Mouse (Mus musculus) frontal cortex, adult 2 months (tissue): ENCODE data around the gene Aldh3b2. TPM values are rescaled to one million over a fixed set of nuclear protein-coding genes. Genes with fewer than 3 reads are reported as not detected.
A peak's percentile ranks its signal among the peaks of the same experiment; 100 is the strongest.
"Not testable (repeated sequence)": the region's sequence is repeated elsewhere in the genome, so short reads cannot be mapped to it uniquely, and the experiment has no call there.

Experiments
- DNase-seq, 2 experiments: peaks; one replicate each; pipeline ENCODE4 v3.0.0; 2022; ENCODE audit warnings: low spot score in 1 of 2; ENCODE audit errors: extremely low spot score in 1 of 2
- polyA plus RNA-seq: library from polyadenylated mRNA; depleted of rRNA; stranded (reverse); fragments of >200 nt; gene quantifications from 2 replicates; pipeline ENCODE4 v1.2.3, GENCODE M21; 2012

Gene Aldh3b2
- polyA plus RNA-seq, 1 experiment = 3.5 TPM

- DNase-seq = peak in 1 of 2 experiments; percentile 88
Measured at GRCm38 (mm10) chr19:3946715-3947114, 25.4 kb upstream of the Aldh3b2 start.

DNA sequence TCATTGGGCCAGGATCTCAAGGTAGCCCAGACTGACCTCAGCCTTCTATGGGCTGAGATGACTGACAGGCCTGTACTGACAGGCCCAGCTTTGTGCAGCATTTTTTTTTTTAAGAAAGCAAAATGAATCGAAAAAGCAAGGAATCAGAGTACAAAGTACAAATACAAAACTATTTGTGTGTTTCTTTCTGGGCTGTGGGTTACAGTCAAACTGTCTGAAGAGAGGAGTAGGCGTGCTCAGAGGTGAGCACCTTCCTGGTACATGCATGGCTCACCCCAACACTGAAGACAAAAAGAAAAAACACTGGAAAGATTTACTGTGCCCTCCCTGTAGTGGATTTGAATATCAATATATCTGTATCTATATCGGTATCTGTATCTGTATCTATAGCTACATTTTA, 24.3 kb upstream of the Aldh3b2 start:
- no peak for DNase-seq

DNA sequence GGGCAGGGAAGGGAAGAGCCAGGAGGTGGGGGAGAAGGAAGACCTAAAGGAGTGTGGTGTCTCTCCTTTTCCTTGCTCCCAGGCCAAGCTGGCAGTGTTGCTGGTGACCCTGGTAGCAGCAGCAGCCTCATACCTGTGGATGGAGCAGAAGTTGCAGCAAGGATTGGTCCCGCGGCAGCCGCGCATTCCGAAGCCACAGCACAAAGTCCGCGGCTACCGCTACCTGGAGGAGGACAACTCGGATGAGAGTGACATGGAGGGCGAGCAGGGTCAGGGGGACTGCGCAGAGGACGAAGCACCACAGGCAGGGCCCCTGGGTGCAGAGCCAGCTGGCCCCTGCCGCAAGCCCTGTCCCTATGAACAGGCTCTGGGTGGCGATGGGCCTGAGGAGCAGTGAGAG, 23.6 kb upstream of the Aldh3b2 start:
- no peak for DNase-seq

DNA sequence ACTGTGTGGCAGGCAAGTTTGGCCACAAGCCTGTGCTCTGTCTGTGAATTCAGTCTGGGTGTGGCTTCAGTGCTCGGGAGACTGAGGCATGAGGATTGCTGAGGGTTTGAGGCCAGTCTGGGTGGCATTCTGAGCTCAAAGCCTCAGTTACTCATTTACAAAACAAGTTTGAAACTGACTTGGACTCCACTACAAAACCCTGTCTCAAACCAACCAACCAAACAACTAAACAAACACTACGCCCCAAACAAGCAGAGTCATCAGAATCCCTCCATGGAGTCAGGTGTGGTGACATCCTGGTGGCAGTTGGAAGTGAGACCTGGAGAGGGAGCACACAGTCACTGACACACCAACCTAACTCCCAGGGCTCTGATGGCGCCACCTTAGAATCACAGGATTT, 21.8 kb upstream of the Aldh3b2 start:
- DNase-seq = no peak

DNA sequence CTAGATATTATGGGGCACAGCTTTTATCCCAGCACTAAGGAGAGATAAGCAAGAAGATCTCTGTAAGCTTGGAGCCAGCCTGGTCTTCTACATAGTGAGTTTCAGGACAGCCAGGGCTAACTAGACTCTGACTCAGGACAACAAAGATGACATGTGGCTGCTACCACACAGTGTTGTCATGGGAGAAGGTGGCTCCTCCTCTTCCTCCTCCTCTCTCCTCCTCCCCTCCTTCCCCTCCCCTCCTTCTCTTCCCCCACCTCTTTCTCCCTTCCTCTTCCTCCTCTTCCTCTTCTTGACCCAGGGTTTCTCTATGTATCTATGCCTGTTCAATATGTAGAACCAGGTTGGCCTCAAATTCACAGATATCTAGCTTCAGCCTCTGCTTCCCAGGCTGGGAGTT, 20.7 kb upstream of the Aldh3b2 start:
- DNase-seq = no peak

- no peak for DNase-seq
Measured at GRCm38 (mm10) chr19:3952099-3952498, 20.0 kb upstream of the Aldh3b2 start.

GRCm38 (mm10) chr19:3955033-3955432, 17.1 kb upstream of the Aldh3b2 start:
- no peak for DNase-seq

DNA sequence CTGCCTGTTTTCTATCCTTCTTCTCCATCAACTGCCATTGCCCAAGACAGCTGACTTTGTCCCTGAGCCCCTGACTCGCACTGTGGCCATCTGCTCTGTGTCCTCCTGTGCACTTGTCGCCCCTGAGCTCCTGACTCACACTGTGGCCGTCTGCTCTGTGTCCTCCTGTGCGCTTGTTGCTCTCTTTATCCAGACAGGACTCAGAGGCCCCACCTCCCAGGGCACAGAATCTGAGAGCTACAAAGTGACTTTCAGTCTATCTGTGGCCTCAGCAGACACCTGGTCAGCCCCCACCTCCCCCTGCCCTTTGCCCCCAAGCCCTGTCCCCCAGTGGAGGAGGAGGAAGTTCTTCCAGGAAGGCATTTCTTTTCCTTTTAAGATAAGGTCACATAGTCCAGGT, 16.3 kb upstream of the Aldh3b2 start:
- DNase-seq = no peak

DNA sequence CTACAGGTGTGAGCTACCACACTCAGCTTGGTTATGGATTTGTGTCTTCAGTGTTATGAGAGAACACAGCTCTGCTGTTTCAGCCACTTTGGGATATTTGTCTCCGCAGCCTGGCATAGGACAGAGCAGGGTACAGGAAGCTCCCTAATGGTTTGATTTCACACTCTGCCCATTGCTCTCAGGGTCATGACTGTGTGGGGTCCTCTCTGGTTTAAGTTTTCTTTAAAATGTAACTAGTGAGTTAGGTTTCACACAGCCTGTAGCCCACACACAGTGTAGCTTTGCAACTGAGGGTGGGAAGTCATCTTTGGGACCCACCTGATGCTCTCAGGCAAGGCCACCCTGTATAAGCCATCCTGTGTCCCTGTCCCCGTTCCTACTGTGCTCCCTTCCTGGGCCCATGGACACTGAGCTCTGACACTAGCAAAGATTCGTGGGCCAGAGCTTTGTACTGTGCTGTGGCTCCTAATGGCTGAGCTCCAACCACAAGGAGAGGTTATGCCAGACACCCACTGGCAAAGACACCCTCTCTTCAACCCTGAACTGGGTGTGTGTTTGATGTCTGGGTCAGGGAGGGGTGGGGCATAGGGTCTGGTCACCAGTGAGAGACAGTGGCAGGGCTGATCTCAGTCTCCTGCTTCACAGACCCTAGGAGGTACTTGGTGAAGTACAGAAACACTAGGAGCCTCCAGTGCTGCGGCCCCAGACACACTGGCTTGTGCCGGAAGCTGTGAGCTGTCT, 14.7 kb upstream of the Aldh3b2 start:
- DNase-seq = not testable (repeated sequence)

DNA sequence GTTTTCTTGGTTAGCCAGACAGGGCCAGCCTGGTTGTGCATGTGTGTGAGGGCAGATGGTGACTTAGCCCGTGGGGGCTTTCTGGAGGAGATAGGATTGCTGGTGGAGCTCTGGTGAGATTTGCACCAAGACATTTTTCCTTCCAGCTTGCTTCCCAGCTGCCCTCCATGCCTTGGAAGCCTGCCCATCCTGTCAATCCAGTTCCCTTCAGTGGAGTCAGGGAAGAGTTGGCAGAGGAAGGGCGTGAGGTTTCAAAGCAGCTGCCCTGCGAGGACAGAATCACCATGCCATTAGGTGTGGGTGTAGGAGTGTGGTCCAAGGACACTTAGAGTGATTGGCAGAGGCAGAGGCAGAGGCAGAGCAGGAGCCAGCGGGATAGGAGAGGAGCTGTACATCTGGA, 13.7 kb upstream of the Aldh3b2 start, which contains the start of gene Aldh3b3:
TSS of gene Aldh3b3 (plus strand) at position 176 of the 400 bp plus-strand sequence.
- no peak for DNase-seq

GRCm38 (mm10) chr19:3959030-3959429, 13.1 kb upstream of the Aldh3b2 start:
- DNase-seq = no peak

DNA sequence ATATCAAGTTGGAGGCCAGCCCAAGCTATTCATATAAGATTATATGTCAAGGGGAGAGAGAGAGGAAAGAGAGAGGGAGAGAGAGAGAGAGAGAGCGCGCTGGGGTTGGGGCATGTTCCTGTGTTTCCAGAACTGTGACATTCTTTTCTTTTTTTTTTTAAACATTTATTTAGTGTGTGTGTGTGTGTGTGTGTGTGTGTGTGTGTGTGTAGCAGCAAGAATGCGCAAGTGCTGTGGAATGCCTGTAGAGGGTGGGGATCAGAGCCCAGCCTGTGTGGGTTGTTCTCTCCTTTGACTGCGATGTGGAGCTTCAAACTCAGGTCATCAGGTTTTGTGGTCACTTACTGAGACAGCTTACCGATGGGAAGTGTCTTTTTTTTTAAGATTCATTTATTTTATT, 11.9 kb upstream of the Aldh3b2 start:
- no peak for DNase-seq

DNA sequence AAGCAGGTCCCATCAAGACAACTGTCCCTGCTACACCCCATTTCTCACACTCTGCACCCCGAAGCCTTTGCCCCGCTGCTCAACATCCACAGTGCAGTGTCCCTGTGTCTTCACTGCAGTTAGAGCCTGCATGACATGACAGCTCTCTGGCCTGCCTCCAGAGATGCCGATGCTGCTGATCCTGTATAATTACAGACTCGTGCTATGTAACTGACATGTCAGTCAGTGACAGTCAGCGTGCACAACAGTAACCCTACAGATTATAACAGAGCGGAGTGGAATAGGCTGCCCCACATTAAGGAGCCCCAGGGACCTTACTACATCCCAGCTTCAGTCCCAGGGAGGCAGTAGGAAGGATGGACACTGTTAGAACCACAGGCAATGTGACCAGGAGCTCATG, 10.3 kb upstream of the Aldh3b2 start:
- DNase-seq = not testable (repeated sequence)

DNA sequence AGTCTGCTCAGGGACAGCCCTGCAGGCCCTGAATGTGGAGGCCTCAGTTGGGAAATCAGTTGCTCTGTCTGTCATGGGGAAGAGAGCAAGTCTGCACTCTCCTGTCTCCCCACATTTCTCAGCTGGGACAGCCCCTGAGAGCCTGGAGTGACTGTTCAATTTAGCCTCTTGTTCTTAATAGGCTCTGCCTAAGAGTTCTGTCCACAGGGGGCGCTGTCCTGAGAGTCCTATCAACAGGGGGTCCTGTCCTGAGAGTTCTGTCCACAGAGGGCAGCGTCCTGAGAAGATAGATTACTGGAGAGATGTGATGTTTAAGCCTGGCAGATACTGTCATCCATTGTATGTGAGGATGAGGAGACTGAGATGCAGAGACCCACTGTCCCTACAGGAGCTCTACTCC, 9.7 kb upstream of the Aldh3b2 start:
- no peak for DNase-seq

- no peak for DNase-seq
Measured at GRCm38 (mm10) chr19:3964030-3964429, 8.1 kb upstream of the Aldh3b2 start.

- DNase-seq = peak; percentile 20 to 47
Measured at GRCm38 (mm10) chr19:3966330-3967075, 5.6 kb upstream of the Aldh3b2 start.

- DNase-seq = no peak
Measured at GRCm38 (mm10) chr19:3967258-3967657, 4.9 kb upstream of the Aldh3b2 start.

GRCm38 (mm10) chr19:3974608-3975007, 2.5 kb downstream of the Aldh3b2 start:
- not testable (repeated sequence) for DNase-seq

- no peak for DNase-seq
Measured at GRCm38 (mm10) chr19:3975866-3976265, 3.7 kb downstream of the Aldh3b2 start.

DNA sequence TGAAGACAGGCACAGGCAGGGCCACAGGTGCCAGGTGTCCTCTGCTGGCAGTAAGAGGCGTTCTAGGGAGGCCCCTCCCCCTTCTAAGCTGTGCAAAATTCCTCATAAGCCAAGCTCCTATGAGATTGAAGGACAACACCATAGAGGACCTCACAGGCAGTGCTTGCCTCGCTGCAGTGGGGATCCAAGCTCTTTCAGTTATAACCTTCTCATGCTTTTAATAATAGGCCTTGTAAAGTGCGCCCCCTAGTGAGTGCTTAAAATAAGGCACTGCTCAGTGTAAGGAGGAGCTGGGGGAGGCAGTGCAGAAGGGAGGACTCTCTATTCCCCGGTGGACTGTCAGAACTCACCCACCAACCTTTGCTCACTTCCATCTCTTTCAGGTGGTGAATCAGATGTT, 8.2 kb downstream of the Aldh3b2 start:
- peak; percentile 60 to 93 for DNase-seq

DNA sequence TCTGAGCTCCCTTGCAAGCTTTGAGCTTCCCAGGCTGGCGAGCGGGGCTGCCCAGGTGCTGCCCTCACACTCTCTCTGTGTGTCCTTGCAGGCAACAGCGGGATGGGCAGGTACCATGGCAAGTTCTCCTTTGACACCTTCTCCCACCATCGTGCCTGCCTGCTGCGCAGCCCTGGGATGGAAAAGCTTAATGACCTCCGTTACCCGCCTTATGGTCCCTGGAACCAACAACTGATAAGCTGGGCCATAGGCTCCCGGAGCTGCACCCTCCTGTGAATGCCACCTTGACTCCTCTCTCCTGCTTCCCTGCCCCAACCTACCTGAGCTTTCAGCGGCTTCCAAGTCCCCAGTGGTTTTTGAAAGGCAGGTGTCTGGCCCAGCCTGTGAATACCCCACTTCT, 8.8 kb downstream of the Aldh3b2 start:
- DNase-seq = no peak
